Mouse (Mus musculus) lung, adult 2 months (tissue): ENCODE measurements around the gene Snai1.
A peak's percentile ranks its signal among the peaks of the same experiment; 100 is the strongest.

Experiments
- CTCF ChIP-seq: fragments of 200-500 bp; IDR thresholded peaks from 2 replicates; pipeline ENCODE4 v1.5.1; 2011; ENCODE audit warnings: mild to moderate bottlenecking, low read length, control low read depth; ENCODE audit not compliant: insufficient read depth
- POLR2A ChIP-seq: fragments of 200-500 bp; IDR thresholded peaks from 2 replicates; pipeline ENCODE4 v1.6.1; 2011; ENCODE audit warnings: low read depth, mild to moderate bottlenecking, control low read depth, low read length, borderline replicate concordance; ENCODE audit errors: extremely low read depth

- TF ChIP-seq CTCF: peak; percentile 45; the same call in 1 of the 2 replicates
- TF ChIP-seq POLR2A: no peak
These were observed 9.7 kb upstream of the Snai1 start for GRCm38 (mm10) chr2:167528278-167528677.
